Mouse (Mus musculus) Patski (cell line): ENCODE measurements at regions not wholly inside any gene's neighbourhood (a gene's known extent, or its start where the extent isn't known, plus 50 kb on each side); places are given as distances from the start of the nearest gene placed in this dataset.

Experiments
- ATAC-seq: fragments of 100-300 bp; one replicate; pipeline ENCODE4 v1.8.0; 2021
- CTCF ChIA-PET: fragments of 350-600 bp; sonication (Branson Sonifier 250); formaldehyde crosslinking; loops from one replicate; lab custom pipeline; 2022; ENCODE audit warnings: inconsistent platforms; lab: Charles Lee
- POLR2A ChIA-PET: fragments of 350-600 bp; sonication (Branson Sonifier 250); formaldehyde crosslinking; loops from one replicate; lab custom pipeline; 2022; ENCODE audit warnings: antibody characterized with exemption, inconsistent platforms; lab: Charles Lee
- DNase-seq: peaks from one replicate; pipeline ENCODE4 v3.0.0-alpha.2; 2011; ENCODE audit warnings: low read depth, low spot score
- H3K27me3 ChIP-seq: fragments of 371-371 bp; one replicate; pipeline ENCODE4 v1.5.1; 2021
- CTCF ChIP-seq: fragments of 100-300 bp; IDR thresholded peaks from one replicate; pipeline ENCODE4 v1.5.1; 2021
- in situ Hi-C: fragments of 300-500 bp; cut with MboI; formaldehyde crosslinking; loops from 3 replicates; pipeline ENCODE4 v1.11.1; 2018; ENCODE audit warnings: low pct_unique_long_range_greater_than_20kb, mixed read lengths

- TF ChIP-seq CTCF = no peak
- ChIA-PET POLR2A (interaction anchor here (1.2 kb wide), 1 partner anchor 59 kb away, joined by 4 read pairs; no protein-coding TSS in a partner anchor), CTCF (interaction anchor here (1.1 kb wide), 1 partner anchor 132 kb away, joined by 5 read pairs; no protein-coding TSS in a partner anchor)
- no peaks in the 10 kb centered on the region for H3K27me3 ChIP-seq
- in situ Hi-C loops = no loop called here
- ATAC-seq (peak; percentile 57), DNase-seq (no peak)
Measured at GRCm38 (mm10) chr1:143946933-143947332, 57.0 kb downstream of the Rgs2 start.

- ChIA-PET POLR2A (no interaction called here), CTCF (interaction anchor here (1.1 kb wide), 1 partner anchor 41 kb away, joined by 3 read pairs; no protein-coding TSS in a partner anchor)
- ATAC-seq (peak; percentile 99), DNase-seq (peak; percentile 82)
- H3K27me3 ChIP-seq = no peaks in the 10 kb centered on the region
- no peak for TF ChIP-seq CTCF
- in situ Hi-C loops = no loop called here
Measured at GRCm38 (mm10) chr1:143941465-143941864, 62.5 kb downstream of the Rgs2 start.

GRCm38 (mm10) chr1:143939511-143939910 lies 64.5 kb downstream of the Rgs2 start:
- H3K27me3 ChIP-seq = no peaks in the 10 kb centered on the region
- in situ Hi-C loops = no loop called here
- ChIA-PET POLR2A (interaction anchor here (0.7 kb wide), 1 partner anchor 231 kb away, joined by 3 read pairs; no protein-coding TSS in a partner anchor), CTCF (interaction anchor here (1.0 to 1.4 kb wide), 2 partner anchors 18 to 49 kb away, joined by 3 read pairs; no protein-coding TSS in a partner anchor)
- no peak for ATAC-seq
- no peak for TF ChIP-seq CTCF
- no peak for DNase-seq

GRCm38 (mm10) chr1:143938569-143938968 lies 65.4 kb downstream of the Rgs2 start:
- no peaks in the 10 kb centered on the region for H3K27me3 ChIP-seq
- ChIA-PET CTCF (no interaction called here), POLR2A (interaction anchor here (1.4 kb wide), 1 partner anchor 66 kb away, joined by 3 read pairs; the partner anchor contains the start of gene Rgs2)
- no peak for DNase-seq
- no peak for ATAC-seq
- in situ Hi-C loops = no loop called here
- TF ChIP-seq CTCF = no peak

GRCm38 (mm10) chr1:143930798-143931197 lies 73.2 kb downstream of the Rgs2 start:
- peaks cover 4% of the 10 kb centered on the region for H3K27me3 ChIP-seq
- no peak for TF ChIP-seq CTCF
- ChIA-PET CTCF (interaction anchor here (1.6 kb wide), 1 partner anchor 14 kb away, joined by 4 read pairs; no protein-coding TSS in a partner anchor), POLR2A (no interaction called here)
- no peak for ATAC-seq
- in situ Hi-C loops = no loop called here
- DNase-seq = no peak

GRCm38 (mm10) chr1:143929567-143930165 lies 74.3 kb downstream of the Rgs2 start:
- in situ Hi-C loops = no loop called here
- ChIA-PET CTCF (no interaction called here), POLR2A (no interaction called here)
- DNase-seq (no peak), ATAC-seq (no peak)
- no peak for TF ChIP-seq CTCF
- H3K27me3 ChIP-seq = peaks cover 4% of the 10 kb centered on the region

- DNase-seq (no peak), ATAC-seq (no peak)
- in situ Hi-C loops = no loop called here
- no peak for TF ChIP-seq CTCF
- H3K27me3 ChIP-seq = no peaks in the 10 kb centered on the region
- CTCF ChIA-PET = interaction anchor here (1.4 kb wide), 1 partner anchor 10 kb away, joined by 3 read pairs; no protein-coding TSS in a partner anchor
- POLR2A ChIA-PET = no interaction called here
Measured at GRCm38 (mm10) chr1:143922499-143922898, 81.5 kb downstream of the Rgs2 start.

GRCm38 (mm10) chr1:143920256-143920655 lies 83.7 kb downstream of the Rgs2 start:
- ATAC-seq (no peak), DNase-seq (no peak)
- no peak for TF ChIP-seq CTCF
- in situ Hi-C loops = no loop called here
- ChIA-PET CTCF (interaction anchor here (0.6 to 1.3 kb wide), 3 partner anchors 13 to 106 kb away, joined by 3 to 5 read pairs (median 3); no protein-coding TSS in a partner anchor), POLR2A (no interaction called here)
- H3K27me3 ChIP-seq = no peaks in the 10 kb centered on the region

GRCm38 (mm10) chr1:143918949-143919348 lies 85.0 kb downstream of the Rgs2 start:
- no peak for TF ChIP-seq CTCF
- CTCF ChIA-PET = interaction anchor here (1.3 kb wide), 1 partner anchor 15 kb away, joined by 5 read pairs; no protein-coding TSS in a partner anchor
- in situ Hi-C loops = no loop called here
- H3K27me3 ChIP-seq = no peaks in the 10 kb centered on the region
- POLR2A ChIA-PET = interaction anchor here (0.6 kb wide), 1 partner anchor 495 kb away, joined by 5 read pairs; no protein-coding TSS in a partner anchor
- ATAC-seq (no peak), DNase-seq (no peak)

GRCm38 (mm10) chr1:143918146-143918774 lies 85.7 kb downstream of the Rgs2 start:
- DNase-seq (no peak), ATAC-seq (no peak)
- ChIA-PET CTCF (interaction anchor here (1.2 kb wide), 1 partner anchor 19 kb away, joined by 3 read pairs; no protein-coding TSS in a partner anchor), POLR2A (interaction anchor here (0.6 kb wide), 1 partner anchor 496 kb away, joined by 5 read pairs; no protein-coding TSS in a partner anchor)
- H3K27me3 ChIP-seq = no peaks in the 10 kb centered on the region
- in situ Hi-C loops = no loop called here
- no peak for TF ChIP-seq CTCF
